Mouse (Mus musculus) ES-Bruce4 (cell line): ENCODE results near the gene Traf3ip3.

ENCODE experiments used
- CTCF ChIP-seq: IDR thresholded peaks from one replicate; pipeline ENCODE4 v1.8.1; 2011; ENCODE audit warnings: low read depth, low read length
- EP300 ChIP-seq: IDR thresholded peaks from 2 replicates; pipeline ENCODE4 v1.6.1; 2011; ENCODE audit warnings: low read depth, low read length; ENCODE audit not compliant: insufficient read depth
- POLR2A ChIP-seq: IDR thresholded peaks from one replicate; pipeline ENCODE4 v1.8.1; 2011; ENCODE audit warnings: low read length; ENCODE audit not compliant: insufficient read depth

GRCm38 (mm10) chr1:193243571-193244193 is 42.2 kb upstream of the Traf3ip3 start:
- TF ChIP-seq POLR2A (no peak), EP300 (no peak), CTCF (no peak)
